Mouse (Mus musculus): ENCODE results near the gene Ccdc92b. TPM values are rescaled to one million over a fixed set of nuclear protein-coding genes. Genes with fewer than 3 reads are reported as not detected.

Ccdc92b gene
- polyA plus RNA-seq, 1 experiment: not detected

DNA sequence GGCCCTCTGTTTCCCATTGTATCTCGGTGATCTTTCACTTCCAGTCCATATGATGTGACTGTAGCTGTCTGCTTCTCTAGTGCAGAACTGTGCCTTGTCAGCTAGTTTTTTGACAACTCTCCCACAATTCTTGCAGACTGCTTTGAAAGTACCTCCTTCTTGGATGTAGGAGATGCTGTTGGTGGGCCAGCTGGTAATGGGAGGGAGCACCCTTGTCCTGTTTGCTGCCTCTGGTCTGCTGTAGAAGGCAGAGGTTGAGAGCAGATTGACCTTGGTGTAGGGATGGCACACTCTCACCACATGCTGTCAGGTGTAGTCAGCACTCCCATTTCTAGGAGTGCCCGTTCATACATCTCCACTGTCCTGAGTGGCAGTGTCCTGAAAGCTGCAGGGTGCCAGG lies 49.6 kb downstream of the Ccdc92b start:
- Histone ChIP-seq H3K27ac (ENCODE audit: insufficient read depth, low read depth, low read length) (no peak overlapping the region), H3K4me1 (ENCODE audit: control insufficient read depth, insufficient read depth, low read length) (no peaks in the 10 kb centered on the region), H3K4me3 (ENCODE audit: insufficient read depth, low read depth, low read length) (no peak overlapping the region)
- WGBS: 94% methylated on average over 2 of the region's 2 CpGs
- no peak for TF ChIP-seq CTCF (IDR thresholded peaks at IDR 0.05; ENCODE audit: insufficient read depth, low read depth, low read length)
- no peak for TF ChIP-seq POLR2A (IDR thresholded peaks at IDR 0.05; ENCODE audit: insufficient read depth, low read depth, low read length)

DNA sequence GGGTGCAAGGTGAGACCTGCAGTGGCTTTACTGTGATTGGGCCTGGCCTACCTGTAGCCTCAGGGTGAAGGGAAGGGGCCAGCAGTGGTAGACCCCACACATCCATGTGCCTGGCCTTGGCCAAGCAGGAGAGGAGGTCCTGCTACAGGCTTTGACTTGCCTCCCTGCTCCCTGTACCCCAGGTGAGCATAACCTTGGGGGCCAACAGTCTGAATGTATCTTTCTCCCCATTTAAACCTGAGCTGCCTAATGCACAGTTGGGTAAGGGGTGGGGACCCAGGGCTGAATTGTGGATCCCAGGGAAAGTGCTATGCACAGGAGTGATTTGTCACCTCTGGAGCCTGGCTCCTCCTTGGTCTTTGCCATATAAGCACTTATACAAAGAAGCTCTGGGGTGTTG lies 50.7 kb downstream of the Ccdc92b start:
- TF ChIP-seq POLR2A (IDR thresholded peaks at IDR 0.05; ENCODE audit: insufficient read depth, low read depth, low read length) (no peak), CTCF (IDR thresholded peaks at IDR 0.05; ENCODE audit: insufficient read depth, low read depth, low read length) (no peak)

DNA sequence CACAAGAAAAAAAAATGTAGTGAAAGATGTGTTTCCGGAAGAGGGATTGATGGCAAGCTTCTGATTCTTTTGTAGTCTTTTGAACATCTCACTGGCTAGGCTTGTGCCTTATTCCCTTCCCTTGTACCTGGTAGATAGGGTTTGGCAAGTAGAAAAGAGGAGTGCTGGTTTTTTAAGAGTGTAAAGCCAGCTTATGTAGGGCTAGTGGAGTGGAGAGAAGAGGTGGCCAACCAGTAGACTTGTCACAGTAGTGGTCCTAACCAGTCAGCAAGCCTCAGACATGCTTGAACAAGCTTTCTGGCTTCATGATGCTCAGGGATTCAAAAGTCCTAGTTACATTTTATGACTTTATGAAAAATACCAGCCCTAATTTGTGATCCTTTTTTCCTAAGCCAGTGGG lies 51.6 kb downstream of the Ccdc92b start:
- 78% methylated on average over 1 of the region's 1 CpGs for WGBS
- TF ChIP-seq POLR2A (IDR thresholded peaks at IDR 0.05; ENCODE audit: insufficient read depth, low read depth, low read length) (no peak), CTCF (IDR thresholded peaks at IDR 0.05; ENCODE audit: insufficient read depth, low read depth, low read length) (no peak)
- H3K4me1 ChIP-seq (ENCODE audit: control insufficient read depth, insufficient read depth, low read length): no peaks in the 10 kb centered on the region
- H3K27ac ChIP-seq (ENCODE audit: insufficient read depth, low read depth, low read length): no peak overlapping the region
- no peak overlapping the region for H3K4me3 ChIP-seq (ENCODE audit: insufficient read depth, low read depth, low read length)

More for the DNA sequence above, 50.7 kb downstream of the Ccdc92b start:
- H3K4me3 ChIP-seq (ENCODE audit: insufficient read depth, low read depth, low read length): no peak overlapping the region
- H3K4me1 ChIP-seq (ENCODE audit: control insufficient read depth, insufficient read depth, low read length): no peaks in the 10 kb centered on the region
- H3K27ac ChIP-seq (ENCODE audit: insufficient read depth, low read depth, low read length): no peak overlapping the region

DNA sequence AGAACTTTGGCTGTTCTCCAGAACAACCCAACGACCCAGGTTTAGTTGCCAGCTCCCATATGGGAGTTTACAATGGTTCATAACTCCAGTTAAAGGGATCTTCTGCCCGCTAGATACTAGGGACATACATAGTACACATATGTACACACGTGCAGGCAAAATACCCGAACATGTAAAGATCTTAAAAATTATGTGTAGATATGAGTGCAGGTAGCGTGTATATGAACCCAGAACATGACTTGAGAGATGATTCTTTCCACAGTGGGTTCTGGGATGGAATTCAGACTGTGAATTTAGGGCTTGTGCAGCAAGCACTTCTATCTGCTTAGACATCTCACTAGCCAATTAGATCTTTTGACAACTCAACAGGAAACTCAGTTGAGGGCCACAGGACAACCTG lies 52.4 kb downstream of the Ccdc92b start:
- Histone ChIP-seq H3K4me3 (ENCODE audit: insufficient read depth, low read depth, low read length) (no peak overlapping the region), H3K4me1 (ENCODE audit: control insufficient read depth, insufficient read depth, low read length) (no peaks in the 10 kb centered on the region), H3K27ac (ENCODE audit: insufficient read depth, low read depth, low read length) (no peak overlapping the region)
- 82% methylated on average over 5 of the region's 5 CpGs for WGBS
- no peak for TF ChIP-seq POLR2A (IDR thresholded peaks at IDR 0.05; ENCODE audit: insufficient read depth, low read depth, low read length)
- TF ChIP-seq CTCF (IDR thresholded peaks at IDR 0.05; ENCODE audit: insufficient read depth, low read depth, low read length): no peak

DNA sequence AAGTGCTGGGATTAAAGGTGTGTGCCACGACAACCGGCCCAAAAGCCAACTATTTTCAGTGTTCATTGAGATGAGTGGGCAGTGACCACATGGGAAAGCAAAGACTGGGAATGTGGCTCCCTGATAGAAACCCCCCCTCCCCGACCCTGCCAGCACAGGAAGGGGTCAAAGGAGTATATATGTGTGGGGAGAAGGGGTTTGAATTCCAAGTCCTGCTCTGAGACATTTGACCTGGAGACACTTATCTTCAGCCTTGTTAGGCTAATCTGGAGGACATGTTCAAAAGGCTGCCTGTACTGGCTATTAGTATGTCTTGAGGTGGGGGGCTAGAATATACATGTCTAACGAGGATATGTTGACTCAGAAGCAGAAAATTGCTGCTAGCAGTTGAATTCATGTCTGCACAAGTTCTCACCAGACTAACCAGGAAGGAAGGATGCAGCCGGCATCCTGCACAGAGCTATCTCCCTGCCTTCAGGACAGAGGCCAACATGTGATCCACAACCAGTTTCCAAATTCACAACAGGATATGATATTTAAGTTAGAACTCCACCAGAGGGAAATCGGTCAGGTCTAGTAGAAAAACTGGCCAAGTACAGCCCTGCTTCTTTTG lies 53.6 kb downstream of the Ccdc92b start:
- Histone ChIP-seq H3K4me3 (ENCODE audit: insufficient read depth, low read depth, low read length) (no peak overlapping the region), H3K4me1 (ENCODE audit: control insufficient read depth, insufficient read depth, low read length) (no peaks in the 10 kb centered on the region), H3K27ac (ENCODE audit: insufficient read depth, low read depth, low read length) (no peak overlapping the region)
- TF ChIP-seq CTCF (IDR thresholded peaks at IDR 0.05; ENCODE audit: insufficient read depth, low read depth, low read length): no peak
- no peak for TF ChIP-seq POLR2A (IDR thresholded peaks at IDR 0.05; ENCODE audit: insufficient read depth, low read depth, low read length)
- 76% methylated on average over 6 of the region's 6 CpGs for WGBS

DNA sequence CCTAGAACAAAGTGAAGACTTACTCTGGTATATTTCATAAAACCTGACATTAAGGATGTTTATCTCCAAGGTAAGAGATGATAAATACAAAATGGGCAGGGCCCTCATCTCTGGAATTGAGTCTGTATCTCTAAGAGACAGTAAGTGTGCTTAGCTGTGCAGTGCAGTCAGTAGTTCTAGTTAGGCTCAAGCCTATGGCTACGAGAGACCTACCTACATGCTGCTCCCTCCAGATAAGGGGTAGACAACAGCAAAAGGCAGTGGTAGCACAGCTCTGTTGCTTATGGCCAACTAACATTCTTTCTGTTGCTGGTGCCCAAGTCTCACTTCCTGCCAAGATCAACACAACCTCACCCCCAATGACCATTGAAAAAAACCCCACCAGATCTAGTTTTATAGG lies 54.2 kb downstream of the Ccdc92b start:
- Histone ChIP-seq H3K4me1 (ENCODE audit: control insufficient read depth, insufficient read depth, low read length) (no peaks in the 10 kb centered on the region), H3K4me3 (ENCODE audit: insufficient read depth, low read depth, low read length) (no peak overlapping the region), H3K27ac (ENCODE audit: insufficient read depth, low read depth, low read length) (no peak overlapping the region)
- 95% methylated on average over 1 of the region's 1 CpGs for WGBS
- TF ChIP-seq CTCF (IDR thresholded peaks at IDR 0.05; ENCODE audit: insufficient read depth, low read depth, low read length) (no peak), POLR2A (IDR thresholded peaks at IDR 0.05; ENCODE audit: insufficient read depth, low read depth, low read length) (no peak)

DNA sequence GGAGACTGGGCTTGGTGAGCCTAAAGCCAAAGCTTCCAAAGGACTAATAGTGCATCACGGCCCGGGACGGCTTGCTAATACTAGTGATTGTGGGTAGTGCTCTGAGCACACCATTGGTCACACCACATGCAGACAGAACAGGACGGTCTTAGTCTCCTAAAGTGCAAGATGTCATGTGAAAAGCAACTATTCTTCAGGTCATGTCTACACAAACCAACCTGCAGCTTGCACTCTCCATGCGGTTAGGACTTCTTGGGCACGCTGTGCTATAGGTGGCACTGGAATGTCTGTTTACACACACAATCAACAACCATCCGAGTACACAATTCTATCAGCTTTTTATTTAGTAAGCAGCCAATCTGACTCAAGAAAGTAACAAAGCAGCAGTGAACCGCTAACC lies 55.3 kb downstream of the Ccdc92b start:
- no peak for TF ChIP-seq POLR2A (IDR thresholded peaks at IDR 0.05; ENCODE audit: insufficient read depth, low read depth, low read length)
- TF ChIP-seq CTCF (IDR thresholded peaks at IDR 0.05; ENCODE audit: insufficient read depth, low read depth, low read length): no peak
- Histone ChIP-seq H3K27ac (ENCODE audit: insufficient read depth, low read depth, low read length) (no peak overlapping the region), H3K4me3 (ENCODE audit: insufficient read depth, low read depth, low read length) (no peak overlapping the region), H3K4me1 (ENCODE audit: control insufficient read depth, insufficient read depth, low read length) (no peaks in the 10 kb centered on the region)
- 88% methylated on average over 8 of the region's 8 CpGs for whole genome bisulfite sequencing

DNA sequence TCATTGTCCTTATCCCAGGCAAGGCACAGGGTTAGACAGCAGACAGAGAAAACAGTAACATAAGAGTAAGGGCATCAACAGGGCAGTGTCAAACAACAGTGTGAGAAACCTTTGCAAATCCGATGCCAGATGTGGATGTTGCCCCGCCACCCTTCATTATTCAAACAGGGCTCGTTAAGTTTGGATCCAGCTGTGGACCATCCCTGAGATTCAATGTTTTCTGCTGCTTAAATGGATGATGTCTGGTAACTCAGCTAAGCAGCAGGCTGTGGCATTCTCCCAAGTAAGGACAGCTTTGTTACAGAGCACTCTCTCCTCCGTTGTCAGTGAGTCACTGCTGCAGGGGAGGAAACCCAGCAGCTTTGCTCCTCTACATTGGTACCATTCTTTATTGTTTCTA lies 55.8 kb downstream of the Ccdc92b start:
- 31% methylated on average over 4 of the region's 4 CpGs for WGBS

More for the DNA sequence above, 55.8 kb downstream of the Ccdc92b start:
- no peaks in the 10 kb centered on the region for H3K4me1 ChIP-seq (ENCODE audit: control insufficient read depth, insufficient read depth, low read length)
- no peak overlapping the region for H3K27ac ChIP-seq (ENCODE audit: insufficient read depth, low read depth, low read length)
- TF ChIP-seq CTCF (IDR thresholded peaks at IDR 0.05; ENCODE audit: insufficient read depth, low read depth, low read length) (no peak), POLR2A (IDR thresholded peaks at IDR 0.05; ENCODE audit: insufficient read depth, low read depth, low read length) (no peak)
- no peak overlapping the region for H3K4me3 ChIP-seq (ENCODE audit: insufficient read depth, low read depth, low read length)

Other genes starting within 250 kb of the Ccdc92b start
- gene Rap1gap2, start 8.7 kb upstream of the Ccdc92b start, polyA plus RNA-seq (2012; ENCODE audit: insufficient read depth, insufficient read length, low replicate concordance, missing spikeins): not detected in 2 replicates
- not detected in 2 replicates for gene Cluh, start 29.9 kb downstream of the Ccdc92b start, polyA plus RNA-seq (2012; ENCODE audit: insufficient read depth, insufficient read length, low replicate concordance, missing spikeins)
- 132 and 143 TPM in 2 replicates for gene Pafah1b1, start 105.1 kb downstream of the Ccdc92b start, polyA plus RNA-seq (2012; ENCODE audit: insufficient read depth, insufficient read length, low replicate concordance, missing spikeins)
- gene Mettl16, start 151.2 kb downstream of the Ccdc92b start, polyA plus RNA-seq (2012; ENCODE audit: insufficient read depth, insufficient read length, low replicate concordance, missing spikeins): not detected in 2 replicates
- not detected in 2 replicates for gene Mnt, start 211.3 kb downstream of the Ccdc92b start, polyA plus RNA-seq (2012; ENCODE audit: insufficient read depth, insufficient read length, low replicate concordance, missing spikeins)

All from olfactory bulb, adult 2 months (tissue).